8 mouse cellular contexts compared by ENCODE assay signal in genomic region chr10:94687801-94688419, GRCm38 (mm10). TPM values are rescaled to one million over a fixed set of nuclear protein-coding genes. Genes with fewer than 3 reads are reported as not detected.
DNase-seq lines count a peak whose midpoint lies in the region; ATAC-seq lines count a peak whose summit lies in the region.

No protein-coding gene starts in this region.

- no peaks in the 10 kb centered on the region for H3K9me3 ChIP-seq in heart, embryonic 12.5 days (replicated peaks)
- no peaks in the 10 kb centered on the region for H3K9me3 ChIP-seq in hindbrain, embryonic 12.5 days (replicated peaks)
- H3K9me3 ChIP-seq in liver, embryonic 13.5 days (replicated peaks) = no peaks in the 10 kb centered on the region

- H3K27ac ChIP-seq in heart, embryonic 12.5 days (ENCODE audit: poor library complexity, severe bottlenecking) = peak overlapping the region; percentile 96
- peak overlapping the region; percentile 90 for H3K27ac ChIP-seq in hindbrain, embryonic 12.5 days
- peak overlapping the region; percentile 96 for H3K27ac ChIP-seq in liver, embryonic 13.5 days

- peak overlapping the region; percentile 90 for H3K4me2 ChIP-seq in heart, embryonic 12.5 days
- peak overlapping the region; percentile 63 for H3K4me2 ChIP-seq in hindbrain, embryonic 12.5 days (replicated peaks)
- H3K4me2 ChIP-seq in liver, embryonic 13.5 days = peak overlapping the region; percentile 91

- peak overlapping the region; percentile 97 for H3K9ac ChIP-seq in heart, embryonic 12.5 days
- H3K9ac ChIP-seq in hindbrain, embryonic 12.5 days = peak overlapping the region; percentile 92
- H3K9ac ChIP-seq in liver, embryonic 13.5 days = peak overlapping the region; percentile 97

- H3K4me3 ChIP-seq in heart, embryonic 12.5 days = peak overlapping the region; percentile 89
- H3K4me3 ChIP-seq in hindbrain, embryonic 12.5 days = peak overlapping the region; percentile 96
- H3K4me3 ChIP-seq in liver, embryonic 13.5 days (replicated peaks) = peak overlapping the region; percentile 87

- peak; percentile 85 for ATAC-seq in heart, embryonic 12.5 days (ENCODE audit: insufficient number of reproducible peaks, low FRiP score)
- ATAC-seq in CD4-positive, CD25-positive, alpha-beta regulatory T cell, adult 4 months = peak; percentile 56
- ATAC-seq in hindbrain, embryonic 12.5 days (ENCODE audit: low FRiP score) = peak; percentile 85
- peak; percentile 78 for ATAC-seq in liver, embryonic 13.5 days (ENCODE audit: low read depth)

- H3K4me1 ChIP-seq in heart, embryonic 12.5 days (replicated peaks) = peaks cover 5% of the 10 kb centered on the region
- peaks cover 14% of the 10 kb centered on the region for H3K4me1 ChIP-seq in hindbrain, embryonic 12.5 days
- peaks cover 18% of the 10 kb centered on the region for H3K4me1 ChIP-seq in liver, embryonic 13.5 days (replicated peaks)

- H3K27me3 ChIP-seq in heart, embryonic 12.5 days (replicated peaks) = no peaks in the 10 kb centered on the region
- no peaks in the 10 kb centered on the region for H3K27me3 ChIP-seq in hindbrain, embryonic 12.5 days
- H3K27me3 ChIP-seq in liver, embryonic 13.5 days = no peaks in the 10 kb centered on the region

- no peaks in the 10 kb centered on the region for H3K36me3 ChIP-seq in heart, embryonic 12.5 days
- no peaks in the 10 kb centered on the region for H3K36me3 ChIP-seq in hindbrain, embryonic 12.5 days
- no peaks in the 10 kb centered on the region for H3K36me3 ChIP-seq in liver, embryonic 13.5 days

- no peak for DNase-seq in heart, adult 8-10 months (ENCODE audit: low spot score)
- peak; percentile 65 for DNase-seq in c-Kit-positive CD71-positive TER-119-negative erythroid progenitor cells, embryonic 14.5 days (ENCODE audit: low read depth)
- peak; percentile 56 for DNase-seq in liver, embryonic 13.5 days
- DNase-seq in right cerebral cortex, postnatal 36 days (ENCODE audit: low spot score in 2 of 2) = peak; percentile 24 to 54
- DNase-seq in T-cell, adult 2 months (ENCODE audit: low spot score) = no peak

- WGBS in heart, embryonic 12.5 days = 1% methylated on average over 20 of the region's 20 CpGs
- 2% methylated on average over 20 of the region's 20 CpGs for WGBS in hindbrain, embryonic 12.5 days
- WGBS in liver, embryonic 13.5 days (ENCODE audit: insufficient replicate concordance) = under 1% methylated on average over 20 of the region's 20 CpGs

RNA-seq across cellular contexts. Expression of gene Cep83, which starts 0.5 kb away (rescaled TPM):
- 21.3 and 22.9 TPM in 2 replicates for polyA plus RNA-seq in heart, embryonic 12.5 days (2016; fragmentation: Nextera tagmentation; extraction: Ambion mirVana)
- total RNA-seq in heart, adult 8-10 months (2022) = 10 to 100 TPM; 18.3 to 21.4 (median 20.2) TPM
- 10 to 100 TPM; 13.6 to 15.5 TPM for polyA plus RNA-seq in CD4-positive, CD25-positive, alpha-beta regulatory T cell, adult 4 months (2017; shearing (Covaris generic))
- 27.2 and 29.0 TPM in 2 replicates for polyA plus RNA-seq in hindbrain, embryonic 12.5 days (2016; fragmentation: Nextera tagmentation; extraction: Ambion mirVana)
- 10.6 and 12.5 TPM in 2 replicates for polyA plus RNA-seq in liver, embryonic 13.5 days (2015; fragmentation: Nextera tagmentation; extraction: Ambion mirVana)

Comparison
In these comparisons a context has a peak if more than half of its experiments do, and no peak if none do; other contexts are left out.
1. DNase-seq: peak in c-Kit-positive CD71-positive TER-119-negative erythroid progenitor cells, embryonic 14.5 days (single experiment), liver, embryonic 13.5 days (single experiment) and right cerebral cortex, postnatal 36 days (2 of 2); none in heart, adult 8-10 months (single experiment) and T-cell, adult 2 months (single experiment).
2. Peak in every context shown above with its lines, with median percentiles within 50 percentile points of each other: ATAC-seq, H3K27ac ChIP-seq, H3K4me2 ChIP-seq, H3K4me3 ChIP-seq and H3K9ac ChIP-seq.